Mouse (Mus musculus) embryonic facial prominence, embryonic 10.5 days (tissue): Measurements from ENCODE around the gene Sdc3. TPM values are rescaled to one million over a fixed set of nuclear protein-coding genes. Genes with fewer than 3 reads are reported as not detected.

Experiments
- DNase-seq: peaks from one replicate; pipeline ENCODE4 v3.0.0-alpha.2; 2017; ENCODE audit warnings: low spot score
- H3K27ac ChIP-seq: fragments of 300-500 bp; sonication (generic); replicated peaks from 2 replicates; pipeline ENCODE4 v1.5.1; 2016; ENCODE audit warnings: mild to moderate bottlenecking
- H3K27me3 ChIP-seq: fragments of 300-500 bp; sonication (generic); replicated peaks from 2 replicates; pipeline ENCODE4 v1.6.1; 2016; ENCODE audit warnings: low read depth, mild to moderate bottlenecking; ENCODE audit not compliant: poor library complexity, severe bottlenecking
- H3K36me3 ChIP-seq: fragments of 300-500 bp; sonication (generic); replicated peaks from 2 replicates; pipeline ENCODE4 v1.6.1; 2016; ENCODE audit warnings: mild to moderate bottlenecking, moderate library complexity
- H3K4me1 ChIP-seq: fragments of 300-500 bp; sonication (generic); 2 replicates; pipeline ENCODE4 v1.6.1; 2016
- H3K4me3 ChIP-seq: fragments of 300-500 bp; sonication (generic); 2 replicates; pipeline ENCODE4 v1.5.1; 2016; ENCODE audit warnings: mild to moderate bottlenecking, moderate library complexity
- H3K9me3 ChIP-seq: fragments of 300-500 bp; sonication (generic); 2 replicates; pipeline ENCODE4 v1.6.1; 2016; ENCODE audit warnings: mild to moderate bottlenecking
- WGBS: fragments of 180-500 bp; shearing (Covaris S2); methylation state at CpG from one replicate; pipeline ENCODE4 v1.1.7; 2016; 5-methylcytosine and 5-hydroxymethylcytosine counted together
- polyA plus RNA-seq: library from polyadenylated mRNA; unstranded; fragments of >200 nt; fragmentation: Nextera tagmentation; extraction: Ambion mirVana; gene quantifications from 2 replicates; pipeline ENCODE4 v1.2.1, GENCODE M21; 2016

Gene Sdc3
- polyA plus RNA-seq, 1 experiment from 2014 or later: 31.9 TPM

DNA sequence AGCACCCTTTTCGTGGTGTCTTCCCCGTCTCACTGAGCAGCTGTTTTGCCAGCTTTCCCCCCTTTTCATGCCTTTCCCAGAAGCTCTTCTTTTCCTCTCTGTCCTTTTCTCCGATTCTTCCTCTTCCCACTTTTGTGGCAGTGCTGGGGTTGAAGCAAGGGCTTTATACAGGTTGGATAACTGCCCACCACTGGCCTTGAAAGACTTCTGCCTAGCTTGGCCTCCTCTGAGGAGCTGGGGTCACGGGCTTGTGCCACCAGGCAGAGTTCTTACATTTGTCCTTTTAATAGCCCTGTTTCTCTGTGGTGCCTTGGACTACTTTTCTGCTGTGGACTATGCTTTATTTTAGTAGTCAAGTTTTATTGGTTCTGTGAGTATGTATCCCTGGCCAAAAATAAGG, 25.4 kb upstream of the Sdc3 start:
- 89% methylated on average over 4 of the region's 4 CpGs for WGBS
- Histone ChIP-seq H3K4me1 (no peaks in the 10 kb centered on the region), H3K27ac (no peak overlapping the region), H3K4me3 (no peak overlapping the region), H3K36me3 (peaks cover 99% of the 10 kb centered on the region), H3K9me3 (no peaks in the 10 kb centered on the region), H3K27me3 (no peaks in the 10 kb centered on the region)
- DNase-seq: no peak

DNA sequence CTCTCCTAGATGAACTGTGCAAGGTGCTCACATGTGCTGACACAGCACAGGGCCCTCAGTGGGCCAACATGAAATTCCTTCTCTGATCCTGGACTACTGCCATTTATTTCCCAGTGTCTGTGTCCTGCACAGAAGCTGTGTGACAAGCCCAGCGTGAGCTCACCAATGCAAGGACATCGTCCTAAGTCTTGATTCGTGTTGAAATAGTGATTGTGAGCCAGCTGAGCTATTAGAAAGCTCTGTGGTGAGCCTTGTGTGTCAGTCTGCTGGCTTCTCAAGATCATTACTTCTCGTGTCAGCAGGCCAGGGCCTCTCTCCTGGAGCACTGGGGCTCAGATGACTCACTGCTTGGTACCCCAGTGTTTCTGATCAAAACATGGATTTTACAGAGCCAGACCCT, 18.4 kb upstream of the Sdc3 start:
- Histone ChIP-seq H3K27ac (no peak overlapping the region), H3K4me1 (peaks cover 3% of the 10 kb centered on the region; the same call in 1 of the 2 replicates), H3K4me3 (no peak overlapping the region), H3K27me3 (no peaks in the 10 kb centered on the region), H3K36me3 (peaks cover 99% of the 10 kb centered on the region), H3K9me3 (no peaks in the 10 kb centered on the region)
- no peak for DNase-seq
- WGBS: 90% methylated on average over 4 of the region's 4 CpGs

DNA sequence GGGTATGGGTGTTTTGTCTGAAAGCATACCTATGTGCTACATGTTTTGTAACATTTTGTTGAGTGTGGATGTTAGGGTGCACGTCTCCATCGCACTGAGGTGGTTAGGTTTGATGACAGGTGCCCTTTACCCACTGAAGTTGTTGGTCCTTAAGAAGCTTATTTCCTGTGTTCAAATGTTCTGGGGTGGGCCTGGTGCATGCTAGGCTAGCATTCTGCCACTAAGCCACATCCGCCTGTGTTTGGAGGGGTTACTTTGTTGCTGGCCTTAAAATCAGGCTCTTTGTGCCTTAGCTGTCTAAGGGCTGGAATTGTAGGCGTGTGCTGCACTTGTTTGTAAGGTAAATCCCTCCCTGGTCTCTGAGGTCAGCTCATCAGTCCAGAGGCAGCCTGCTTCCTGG, 17.5 kb upstream of the Sdc3 start:
- Histone ChIP-seq H3K4me3 (no peak overlapping the region), H3K36me3 (peaks cover 100% of the 10 kb centered on the region), H3K9me3 (no peaks in the 10 kb centered on the region), H3K27ac (no peak overlapping the region), H3K27me3 (no peaks in the 10 kb centered on the region), H3K4me1 (peaks cover 3% of the 10 kb centered on the region; the same call in 1 of the 2 replicates)
- DNase-seq: no peak
- 91% methylated on average over 4 of the region's 4 CpGs for WGBS

DNA sequence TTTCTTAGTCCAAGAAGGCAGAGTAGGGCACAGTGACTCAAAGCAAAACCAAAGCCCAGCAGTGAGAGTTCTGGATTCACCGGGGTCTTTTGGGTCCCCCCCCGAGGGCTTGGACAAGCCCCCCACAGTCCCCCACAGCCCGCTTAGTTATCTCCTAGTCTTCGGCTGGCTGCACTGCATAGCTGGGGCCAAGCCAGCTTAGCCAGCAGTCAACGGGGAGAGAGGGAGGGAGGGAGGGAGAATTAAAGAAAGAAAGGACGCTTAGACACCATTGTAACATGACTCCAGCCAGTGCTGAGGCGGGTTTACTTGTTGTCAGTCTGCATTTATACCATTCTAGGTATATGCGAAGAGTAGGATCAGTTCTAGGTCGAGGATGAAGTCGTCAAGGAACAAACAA, 14.7 kb upstream of the Sdc3 start:
- H3K4me3 ChIP-seq: no peak overlapping the region
- 66% methylated on average over 10 of the region's 10 CpGs for WGBS
- H3K27me3 ChIP-seq: no peaks in the 10 kb centered on the region
- no peak for DNase-seq
- H3K9me3 ChIP-seq: no peaks in the 10 kb centered on the region
- H3K36me3 ChIP-seq: peaks cover 99% of the 10 kb centered on the region
- peaks cover 6% of the 10 kb centered on the region; the same call in 1 of the 2 replicates for H3K4me1 ChIP-seq
- H3K27ac ChIP-seq: no peak overlapping the region

DNA sequence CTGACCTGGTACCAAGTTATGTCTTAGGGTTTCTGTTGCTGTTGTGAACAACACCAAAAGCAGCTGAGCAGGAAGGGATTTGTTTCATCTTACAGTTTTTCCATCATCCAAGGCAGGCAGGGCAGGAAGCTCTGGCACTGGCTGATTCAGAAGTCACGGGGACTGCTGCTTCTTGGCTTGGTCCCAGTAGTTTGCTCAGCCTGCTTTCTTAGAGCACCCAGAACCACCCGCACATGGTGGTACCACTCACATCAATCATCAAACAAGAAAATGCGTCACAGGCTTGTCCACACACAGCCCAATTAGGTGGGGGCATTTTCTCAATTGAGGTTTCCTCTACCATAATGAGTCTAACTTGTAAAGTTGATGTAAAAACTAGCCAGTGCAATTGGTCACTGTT, 13.3 kb upstream of the Sdc3 start:
- WGBS: 92% methylated on average over 3 of the region's 3 CpGs
- no peak overlapping the region for H3K4me3 ChIP-seq
- H3K36me3 ChIP-seq: peaks cover 85% of the 10 kb centered on the region
- no peak for DNase-seq
- no peak overlapping the region for H3K27ac ChIP-seq
- no peaks in the 10 kb centered on the region for H3K9me3 ChIP-seq
- no peaks in the 10 kb centered on the region for H3K27me3 ChIP-seq
- peaks cover 6% of the 10 kb centered on the region; the same call in 1 of the 2 replicates for H3K4me1 ChIP-seq

DNA sequence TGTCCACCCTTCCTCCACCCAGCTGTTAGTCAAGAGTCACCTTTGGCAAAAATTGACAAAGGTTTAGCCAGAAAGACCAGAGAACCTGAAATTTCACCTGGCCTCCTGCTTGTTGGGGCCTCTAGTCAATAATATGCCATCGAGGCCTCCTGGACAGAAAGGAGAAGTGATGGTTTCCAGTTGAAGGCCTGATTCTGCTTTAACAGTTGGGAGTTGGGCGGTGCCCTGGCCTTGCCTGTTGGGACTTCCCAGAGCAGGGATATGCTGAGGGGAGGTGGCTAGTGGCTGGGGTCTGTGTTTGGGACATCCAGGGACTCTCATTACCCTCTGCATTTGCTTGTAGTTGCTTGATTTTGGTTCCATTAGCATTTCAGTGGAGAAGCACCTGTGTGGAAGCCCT, 9.8 kb upstream of the Sdc3 start:
- Histone ChIP-seq H3K4me1 (peaks cover 17% of the 10 kb centered on the region), H3K36me3 (peaks cover 51% of the 10 kb centered on the region), H3K27ac (no peak overlapping the region), H3K4me3 (no peak overlapping the region), H3K27me3 (no peaks in the 10 kb centered on the region), H3K9me3 (no peaks in the 10 kb centered on the region)
- WGBS: 90% methylated on average over 2 of the region's 2 CpGs
- DNase-seq: no peak

DNA sequence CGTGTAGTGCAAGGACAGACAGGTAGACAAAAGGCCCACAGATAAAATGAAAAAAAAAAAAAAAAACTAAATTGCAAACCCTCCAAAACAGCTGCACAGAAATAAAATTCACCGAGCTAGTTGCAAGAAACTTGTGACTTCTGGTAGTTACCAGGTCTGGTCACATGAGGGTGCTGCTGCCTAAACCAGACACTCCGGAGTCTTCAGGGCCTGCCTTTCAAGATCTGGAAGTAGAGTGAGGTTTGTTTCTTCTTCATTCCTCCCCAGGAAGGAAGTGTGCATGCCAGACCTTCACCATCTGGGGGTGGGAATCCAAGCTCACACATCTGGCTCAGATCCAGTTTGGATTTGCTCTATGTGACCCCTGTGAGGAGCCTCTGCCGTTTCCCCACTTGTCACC, 7.6 kb upstream of the Sdc3 start:
- Histone ChIP-seq H3K27ac (peak overlapping the region; percentile 54), H3K36me3 (peaks cover 28% of the 10 kb centered on the region), H3K27me3 (no peaks in the 10 kb centered on the region), H3K4me3 (no peak overlapping the region), H3K4me1 (peaks cover 14% of the 10 kb centered on the region), H3K9me3 (no peaks in the 10 kb centered on the region)
- peak; percentile 67 for DNase-seq
- 28% methylated on average over 4 of the region's 4 CpGs for WGBS

DNA sequence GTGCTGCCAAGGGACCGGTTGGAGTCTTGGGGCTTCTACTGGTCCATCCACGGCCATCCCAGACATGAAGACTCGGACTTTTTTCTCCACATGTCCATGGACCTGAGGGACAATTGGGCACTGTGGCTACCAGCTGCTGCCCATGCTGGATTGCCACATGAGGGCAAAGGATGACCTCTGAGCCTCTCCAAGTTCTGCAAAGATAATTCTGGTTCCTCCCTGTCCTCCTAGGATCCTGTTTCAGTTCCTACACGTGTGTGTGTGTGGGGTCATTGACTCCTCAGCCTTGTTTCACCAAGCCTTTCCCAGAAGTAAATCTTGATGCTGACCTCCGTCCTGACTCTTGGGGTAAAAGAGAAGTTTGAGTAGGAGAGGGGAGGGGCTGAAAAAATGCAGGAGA, 4.8 kb upstream of the Sdc3 start:
- 77% methylated on average over 5 of the region's 5 CpGs for WGBS
- Histone ChIP-seq H3K9me3 (no peaks in the 10 kb centered on the region), H3K36me3 (peaks cover 1% of the 10 kb centered on the region), H3K27me3 (peaks cover 12% of the 10 kb centered on the region), H3K27ac (no peak overlapping the region), H3K4me1 (peaks cover 20% of the 10 kb centered on the region), H3K4me3 (no peak overlapping the region)
- DNase-seq: no peak

DNA sequence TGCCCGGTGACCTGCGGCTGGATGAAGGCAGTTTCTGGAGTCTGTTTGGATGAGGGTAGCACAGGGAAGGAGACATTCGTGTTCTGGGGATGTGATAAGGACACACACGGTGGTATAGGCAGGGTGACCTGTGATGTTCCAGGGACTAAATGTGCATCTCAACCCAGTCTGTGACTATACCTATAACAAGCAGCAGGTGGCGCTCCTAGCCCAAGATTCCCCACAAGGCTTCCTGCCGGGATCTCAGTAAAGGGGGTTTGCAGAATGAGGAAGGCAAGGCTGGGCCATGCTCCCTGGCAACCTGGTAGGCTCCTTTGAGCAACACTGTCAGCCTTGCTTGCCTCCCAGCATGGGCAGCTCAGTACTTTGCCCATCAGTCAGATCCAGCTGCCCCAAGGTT, 2.2 kb upstream of the Sdc3 start:
- no peak overlapping the region for H3K27ac ChIP-seq
- WGBS: 14% methylated on average over 6 of the region's 6 CpGs

DNA sequence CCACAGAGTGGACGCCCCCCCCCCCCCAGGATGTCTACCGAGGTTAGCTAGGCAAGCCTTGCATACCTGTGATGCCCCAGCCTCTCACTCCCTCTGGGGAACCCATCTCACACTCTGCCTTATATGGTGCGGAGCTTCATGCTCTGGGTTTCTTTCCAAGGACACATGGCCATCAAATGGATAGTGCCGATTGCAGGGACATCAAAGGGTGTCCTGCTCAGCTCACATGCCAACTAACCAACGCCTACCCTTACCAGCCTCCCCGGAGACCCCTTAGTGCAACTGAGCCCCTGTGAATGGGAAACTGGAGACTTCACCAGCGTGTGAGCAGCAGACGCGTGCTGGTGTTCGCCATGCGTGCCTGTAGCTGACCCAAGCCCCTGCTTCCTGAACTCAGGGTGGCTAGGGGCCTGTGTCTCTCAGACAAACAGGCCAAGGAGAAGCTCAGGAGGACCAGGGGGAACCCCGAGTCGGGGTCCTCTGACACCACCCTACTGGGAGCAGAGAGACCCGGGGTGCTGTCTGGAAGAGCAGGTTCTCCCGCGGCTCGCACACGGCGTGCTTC, 444 bp upstream of the Sdc3 start:
- Histone ChIP-seq H3K27ac (peak overlapping the region; percentile 94), H3K4me1 (peaks cover 45% of the 10 kb centered on the region), H3K4me3 (peak overlapping the region; percentile 89), H3K36me3 (no peaks in the 10 kb centered on the region), H3K27me3 (peaks cover 26% of the 10 kb centered on the region), H3K9me3 (no peaks in the 10 kb centered on the region)
- peak; percentile 64 for DNase-seq
- WGBS: 6% methylated on average over 19 of the region's 19 CpGs

More for the DNA sequence above, 2.2 kb upstream of the Sdc3 start:
- peak; percentile 89 for DNase-seq
- Histone ChIP-seq H3K27me3 (peaks cover 26% of the 10 kb centered on the region), H3K4me1 (peaks cover 39% of the 10 kb centered on the region), H3K36me3 (no peaks in the 10 kb centered on the region), H3K4me3 (no peak overlapping the region), H3K9me3 (no peaks in the 10 kb centered on the region)

DNA sequence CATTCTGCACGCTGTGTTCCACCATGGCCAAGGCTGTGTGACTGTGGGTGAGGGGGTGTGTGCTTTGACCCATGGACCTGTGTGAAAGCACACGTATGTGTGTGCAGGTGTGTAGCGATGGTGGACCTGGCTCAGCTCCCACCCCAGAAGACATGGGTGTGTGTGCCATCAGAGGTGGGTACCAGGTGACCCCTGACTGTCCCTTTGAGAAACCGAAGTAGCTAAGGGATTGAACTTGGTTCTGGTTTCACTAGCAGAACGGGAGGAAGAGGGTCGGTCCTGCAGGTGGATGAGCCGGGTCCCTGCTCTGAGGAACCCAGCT, 804 bp downstream of the Sdc3 start:
- Histone ChIP-seq H3K36me3 (no peaks in the 10 kb centered on the region), H3K27me3 (peaks cover 26% of the 10 kb centered on the region), H3K4me1 (peaks cover 57% of the 10 kb centered on the region), H3K4me3 (peak overlapping the region; percentile 89), H3K27ac (peak overlapping the region; percentile 94), H3K9me3 (no peaks in the 10 kb centered on the region)
- DNase-seq: no peak
- WGBS: 42% methylated on average over 7 of the region's 7 CpGs

DNA sequence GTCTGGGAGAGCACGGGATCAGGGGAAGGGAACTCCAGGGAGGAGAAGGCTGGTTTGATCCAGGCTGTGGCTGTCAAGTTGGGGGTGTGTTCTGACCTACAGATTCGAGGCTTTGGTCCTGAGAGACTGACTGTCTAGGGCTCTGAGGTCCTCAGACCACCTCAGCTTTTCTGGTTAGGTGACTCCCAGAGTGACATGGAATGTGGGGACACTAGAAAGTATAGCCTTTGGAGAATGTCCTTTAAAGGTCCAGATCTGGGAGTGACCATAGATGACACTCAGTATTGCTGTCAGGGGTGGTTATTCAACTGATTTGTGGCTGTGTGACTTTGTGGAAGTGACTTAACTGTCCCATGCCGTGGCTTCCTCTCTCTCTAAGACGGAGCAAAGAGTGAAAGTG, 2.4 kb downstream of the Sdc3 start:
- DNase-seq: no peak
- no peaks in the 10 kb centered on the region for H3K9me3 ChIP-seq
- H3K27me3 ChIP-seq: peaks cover 26% of the 10 kb centered on the region
- 51% methylated on average over 4 of the region's 4 CpGs for WGBS
- H3K36me3 ChIP-seq: no peaks in the 10 kb centered on the region
- H3K4me1 ChIP-seq: peaks cover 73% of the 10 kb centered on the region
- H3K27ac ChIP-seq: no peak overlapping the region
- 0 out of 2 replicates have a peak overlapping the region, but pooled peaks have one; percentile 21 for H3K4me3 ChIP-seq

DNA sequence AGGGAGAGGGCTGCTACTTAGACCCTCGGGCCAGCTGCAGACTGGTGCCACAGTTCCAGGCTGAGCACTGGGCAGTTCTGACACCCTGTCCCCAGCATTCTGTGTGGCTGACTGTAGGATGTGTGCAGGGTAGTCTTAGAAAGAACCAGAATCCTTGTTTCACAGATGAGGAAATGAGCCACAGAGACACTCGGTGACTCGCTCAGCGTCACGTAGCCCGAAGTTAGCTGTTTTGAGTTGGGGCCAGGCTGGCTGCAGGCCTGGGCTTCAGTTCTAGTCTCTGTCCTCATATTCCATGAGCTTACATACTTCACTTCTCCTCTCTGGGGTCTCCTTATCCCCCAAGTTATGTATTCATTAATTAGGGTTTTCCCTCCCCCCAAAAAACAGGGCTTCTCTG, 3.6 kb downstream of the Sdc3 start:
- WGBS: 89% methylated on average over 6 of the region's 6 CpGs
- Histone ChIP-seq H3K4me3 (no peak overlapping the region), H3K27ac (no peak overlapping the region), H3K27me3 (peaks cover 26% of the 10 kb centered on the region), H3K4me1 (peaks cover 84% of the 10 kb centered on the region), H3K9me3 (no peaks in the 10 kb centered on the region), H3K36me3 (no peaks in the 10 kb centered on the region)
- DNase-seq: no peak
